Mouse (Mus musculus): ENCODE measurements around the gene Parp6.

DNA sequence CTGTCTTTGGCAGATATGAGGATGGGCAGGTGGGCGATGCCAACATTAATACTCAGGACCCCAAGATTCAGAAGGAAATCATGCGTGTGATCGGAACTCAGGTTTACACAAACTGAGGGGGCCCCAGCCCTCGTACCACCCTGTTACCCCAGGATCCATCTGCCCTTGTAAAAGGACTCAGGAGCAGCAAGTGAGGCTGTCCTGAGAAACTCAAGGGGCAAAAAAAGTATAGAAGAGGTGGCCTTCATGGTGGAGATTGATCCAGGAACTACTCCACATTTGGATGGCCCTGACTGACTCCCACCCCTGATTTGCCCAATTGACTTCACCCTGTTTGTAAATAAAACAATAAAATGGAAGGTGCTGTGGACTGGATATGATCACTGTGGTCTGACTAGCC lies 32.8 kb downstream of the Parp6 start:
- TF ChIP-seq CTCF (IDR thresholded peaks at IDR 0.05; ENCODE audit: low read depth) (no peak), EP300 (IDR thresholded peaks at IDR 0.05; ENCODE audit: low read depth) (no peak)
